Mouse (Mus musculus): ENCODE measurements around the gene BC052040.

DNA sequence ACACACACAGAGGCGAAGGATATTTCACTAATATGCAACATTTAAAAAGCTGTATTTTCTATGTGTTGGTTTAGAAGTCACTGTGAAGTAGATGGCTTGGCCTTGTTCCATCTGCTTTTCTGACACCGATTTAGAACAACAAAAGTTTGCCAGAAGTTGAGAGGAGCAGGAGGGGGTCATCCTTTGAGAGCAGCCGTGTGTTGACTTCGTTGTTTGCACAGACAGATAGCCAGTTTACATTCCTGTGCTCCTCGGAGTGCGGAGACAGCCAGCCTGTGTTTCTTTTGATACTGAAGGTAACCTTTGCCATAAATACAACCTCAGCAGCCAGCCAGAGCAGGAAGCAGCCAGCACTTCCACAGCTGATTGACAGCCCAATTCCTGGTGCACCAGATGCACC is 204.2 kb downstream of the BC052040 start:
- TF ChIP-seq ZNF384 (IDR thresholded peaks at IDR 0.05; ENCODE audit: low read depth, low read length): no peak
- TF ChIP-seq CHD2 (IDR thresholded peaks at IDR 0.05; ENCODE audit: low read depth, low read length): no peak
